Mouse (Mus musculus) embryonic facial prominence, embryonic 13.5 days (tissue): ENCODE data around the gene Gldc. TPM values are rescaled to one million over a fixed set of nuclear protein-coding genes. Genes with fewer than 3 reads are reported as not detected.

Experiments used
- ATAC-seq: fragments of 200-750 bp; cut with Nextera tagmentation; 2 replicates; pipeline ENCODE4 v1.8.0; 2017; ENCODE audit warnings: low read depth; ENCODE audit not compliant: insufficient number of reproducible peaks, insufficient read depth, low FRiP score, low TSS enrichment
- H3K27ac ChIP-seq: fragments of 300-500 bp; sonication (generic); 2 replicates; pipeline ENCODE4 v1.5.1; 2015; ENCODE audit warnings: moderate library complexity, mild to moderate bottlenecking, inconsistent platforms
- H3K27me3 ChIP-seq: fragments of 300-500 bp; sonication (generic); 2 replicates; pipeline ENCODE4 v1.6.1; 2015; ENCODE audit warnings: mild to moderate bottlenecking, inconsistent platforms
- H3K36me3 ChIP-seq: fragments of 300-500 bp; sonication (generic); 2 replicates; pipeline ENCODE4 v1.6.1; 2015; ENCODE audit warnings: mild to moderate bottlenecking, inconsistent platforms
- H3K4me1 ChIP-seq: fragments of 300-500 bp; sonication (generic); 2 replicates; pipeline ENCODE4 v1.6.1; 2015; ENCODE audit warnings: inconsistent platforms
- H3K4me2 ChIP-seq: fragments of 300-500 bp; sonication (generic); 2 replicates; pipeline ENCODE4 v1.6.1; 2015; ENCODE audit warnings: moderate library complexity, mild to moderate bottlenecking, inconsistent platforms
- H3K4me3 ChIP-seq: fragments of 300-500 bp; sonication (generic); 2 replicates; pipeline ENCODE4 v1.5.1; 2015; ENCODE audit warnings: mild to moderate bottlenecking, inconsistent platforms
- H3K9ac ChIP-seq: fragments of 300-500 bp; sonication (generic); 2 replicates; pipeline ENCODE4 v1.6.1; 2015; ENCODE audit warnings: mild to moderate bottlenecking, inconsistent platforms
- H3K9me3 ChIP-seq: fragments of 300-500 bp; sonication (generic); 2 replicates; pipeline ENCODE4 v1.6.1; 2016; ENCODE audit warnings: inconsistent platforms
- WGBS: fragments of 180-500 bp; shearing (Covaris S2); methylation state at CpG from one replicate; pipeline ENCODE4 v1.1.7; 2015; ENCODE audit warnings: mixed read lengths; 5-methylcytosine and 5-hydroxymethylcytosine counted together
- polyA plus RNA-seq: library from polyadenylated mRNA; unstranded; fragments of >200 nt; fragmentation: Nextera tagmentation; extraction: Ambion mirVana; gene quantifications from 2 replicates; pipeline ENCODE4 v1.2.1, GENCODE M21; 2015

Gldc gene
- polyA plus RNA-seq, 1 experiment from 2014 or later = 3.7 TPM

DNA sequence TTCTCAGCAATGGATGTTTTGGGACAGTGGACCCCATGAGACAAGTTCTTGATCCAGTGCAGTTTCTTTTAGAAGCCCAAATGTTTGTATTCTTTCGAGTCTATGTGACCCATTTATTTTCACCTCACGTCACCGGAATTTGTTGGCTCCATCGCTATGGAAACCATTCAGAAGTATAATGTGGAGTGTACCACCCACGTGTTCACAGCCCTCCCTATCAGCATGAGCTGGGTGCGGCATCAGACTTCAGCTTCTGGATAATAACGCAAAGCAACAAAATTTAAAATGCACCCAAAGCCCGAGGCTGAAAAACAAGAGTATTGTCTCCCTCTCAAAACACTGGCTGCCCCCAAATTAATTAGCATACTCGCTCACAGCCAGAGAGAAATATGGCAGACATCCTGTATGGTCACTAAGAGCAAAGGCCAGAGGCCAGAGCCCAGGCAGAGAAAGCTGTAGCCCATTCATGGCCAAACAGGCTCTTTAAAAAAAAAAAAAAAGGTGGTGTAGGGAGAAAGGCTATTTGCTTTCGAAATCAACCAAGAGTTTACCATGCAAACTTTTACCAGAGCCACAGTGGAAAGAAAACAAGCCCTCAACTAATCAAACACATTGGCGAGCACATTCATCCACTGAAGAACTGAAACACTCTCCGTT, 18.1 kb downstream of the Gldc start:
- no peaks in the 10 kb centered on the region for H3K36me3 ChIP-seq
- no peaks in the 10 kb centered on the region for H3K4me1 ChIP-seq
- no peak overlapping the region for H3K27ac ChIP-seq
- no peak overlapping the region for H3K4me3 ChIP-seq
- WGBS = 72% methylated on average over 12 of the region's 12 CpGs
- no peaks in the 10 kb centered on the region for H3K27me3 ChIP-seq
- H3K9ac ChIP-seq = no peak overlapping the region
- no peak for ATAC-seq
- no peaks in the 10 kb centered on the region for H3K9me3 ChIP-seq
- no peak overlapping the region for H3K4me2 ChIP-seq

DNA sequence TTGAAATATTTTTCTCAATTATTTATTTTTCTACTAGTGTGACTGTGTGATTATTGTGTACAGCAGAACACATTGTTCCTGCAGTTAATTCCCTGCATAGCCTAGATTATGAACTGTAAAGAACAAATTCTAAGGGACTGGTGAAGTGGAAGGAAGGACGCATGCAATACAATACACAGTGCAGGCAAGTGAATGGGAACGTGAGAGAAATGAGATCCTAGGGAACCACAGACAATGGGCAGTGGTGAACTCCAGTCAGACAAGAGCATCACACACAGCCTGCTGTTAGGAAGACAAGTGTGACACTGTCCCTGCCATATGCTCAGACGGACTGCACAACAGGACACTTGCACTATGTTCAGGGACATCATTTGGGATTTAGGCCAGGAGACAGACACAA, 21.5 kb downstream of the Gldc start:
- Histone ChIP-seq H3K4me3 (no peak overlapping the region), H3K9ac (no peak overlapping the region), H3K9me3 (no peaks in the 10 kb centered on the region), H3K4me2 (no peak overlapping the region), H3K27ac (no peak overlapping the region), H3K27me3 (no peaks in the 10 kb centered on the region), H3K4me1 (no peaks in the 10 kb centered on the region), H3K36me3 (no peaks in the 10 kb centered on the region)
- 61% methylated on average over 3 of the region's 3 CpGs for WGBS
- ATAC-seq = no peak

DNA sequence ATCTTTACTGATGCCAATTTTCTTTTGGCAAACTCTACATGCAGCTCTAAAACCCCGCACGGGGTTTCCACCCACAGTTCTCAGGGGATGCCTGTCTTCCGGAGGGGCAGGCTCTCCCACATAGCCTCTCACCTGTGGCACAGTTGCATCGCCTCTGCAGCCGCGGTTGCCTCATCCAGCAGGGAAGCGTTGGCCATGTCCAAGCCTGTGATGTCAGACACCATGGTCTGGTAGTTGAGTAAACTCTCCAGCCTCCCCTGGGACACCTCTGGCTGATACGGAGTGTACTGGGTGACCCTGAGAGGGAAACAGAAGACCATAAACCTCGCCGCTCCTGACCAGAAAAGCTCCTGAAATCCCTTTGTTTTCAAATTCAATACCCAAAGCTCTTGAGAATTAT, 23.9 kb downstream of the Gldc start:
- Histone ChIP-seq H3K36me3 (no peaks in the 10 kb centered on the region), H3K27me3 (no peaks in the 10 kb centered on the region), H3K27ac (no peak overlapping the region), H3K4me1 (no peaks in the 10 kb centered on the region), H3K4me2 (no peak overlapping the region), H3K4me3 (no peak overlapping the region), H3K9ac (no peak overlapping the region), H3K9me3 (no peaks in the 10 kb centered on the region)
- no peak for ATAC-seq
- 87% methylated on average over 10 of the region's 10 CpGs for WGBS

DNA sequence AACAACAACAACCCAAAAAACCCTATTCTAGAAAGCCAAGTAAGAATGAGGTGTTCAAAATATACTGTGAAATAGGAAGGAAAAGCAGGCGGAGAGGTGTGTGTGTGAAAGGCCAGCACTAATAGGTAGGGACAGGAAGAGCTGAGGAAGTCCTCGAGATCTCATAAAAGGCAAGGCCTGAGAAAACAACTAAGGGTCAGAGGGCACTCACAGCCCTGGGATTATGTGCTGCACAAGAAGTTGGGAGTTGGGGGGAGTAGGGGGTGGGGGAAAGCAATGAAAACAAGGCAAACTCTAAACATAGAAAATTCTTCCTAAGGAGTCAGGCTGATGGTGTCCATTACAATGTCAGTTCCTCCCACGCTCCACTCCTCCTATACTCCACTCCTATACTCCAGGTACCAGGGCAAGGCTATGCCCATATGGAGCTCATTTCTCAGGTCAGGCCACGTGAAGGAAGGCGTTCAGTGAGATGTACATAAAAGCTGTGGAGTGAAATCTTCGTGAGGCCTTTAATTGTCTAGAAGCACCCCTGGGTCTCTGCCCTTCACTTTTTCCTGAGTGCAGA, 25.9 kb downstream of the Gldc start:
- no peak overlapping the region for H3K4me3 ChIP-seq
- no peak for ATAC-seq
- H3K4me2 ChIP-seq = no peak overlapping the region
- H3K27me3 ChIP-seq = no peaks in the 10 kb centered on the region
- no peaks in the 10 kb centered on the region for H3K36me3 ChIP-seq
- H3K9ac ChIP-seq = no peak overlapping the region
- no peaks in the 10 kb centered on the region for H3K9me3 ChIP-seq
- WGBS = 27% methylated on average over 6 of the region's 6 CpGs
- no peak overlapping the region for H3K27ac ChIP-seq
- no peaks in the 10 kb centered on the region for H3K4me1 ChIP-seq

DNA sequence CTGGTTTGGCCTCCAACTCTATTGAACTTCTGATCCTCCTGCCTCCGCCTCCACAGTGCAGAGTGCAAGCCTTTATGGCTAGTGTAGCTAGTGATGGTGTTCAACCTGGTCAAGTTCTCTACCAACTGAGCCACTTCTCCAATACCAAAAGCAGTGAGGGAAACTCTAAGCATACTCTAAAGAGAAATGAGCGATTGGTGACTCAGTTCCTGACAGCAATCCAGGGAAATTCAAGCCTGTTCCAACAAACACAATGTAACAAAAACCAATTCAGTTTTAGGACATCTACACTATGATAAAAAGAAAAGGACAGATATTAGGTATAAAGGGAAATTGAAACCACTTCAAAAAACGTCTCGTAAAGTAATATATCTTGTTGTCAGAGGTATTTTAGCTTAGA, 27.9 kb downstream of the Gldc start:
- Histone ChIP-seq H3K4me2 (no peak overlapping the region), H3K9me3 (no peaks in the 10 kb centered on the region), H3K4me3 (no peak overlapping the region), H3K36me3 (no peaks in the 10 kb centered on the region), H3K27me3 (no peaks in the 10 kb centered on the region), H3K4me1 (no peaks in the 10 kb centered on the region), H3K27ac (no peak overlapping the region), H3K9ac (no peak overlapping the region)
- ATAC-seq = no peak
- WGBS = 80% methylated on average over 4 of the region's 4 CpGs

DNA sequence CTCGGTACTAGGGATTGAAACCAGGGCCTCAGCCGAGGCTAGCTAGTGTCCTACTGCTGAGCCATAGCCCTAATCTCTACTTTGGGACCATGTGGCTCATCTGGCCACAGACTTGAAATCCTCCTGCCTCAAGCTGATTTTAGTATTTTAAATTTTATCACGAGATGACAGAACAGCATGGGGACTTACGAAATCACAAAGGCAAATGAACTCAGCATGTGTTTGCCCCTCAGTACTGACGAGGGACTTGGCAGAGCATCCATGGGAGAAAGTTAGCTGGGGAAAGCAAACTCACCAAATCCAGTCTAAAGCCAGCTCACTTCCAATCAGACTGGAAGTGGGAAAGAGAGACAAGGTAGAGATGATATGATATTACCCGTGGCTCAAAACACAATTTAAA, 28.5 kb downstream of the Gldc start:
- no peaks in the 10 kb centered on the region for H3K9me3 ChIP-seq
- H3K9ac ChIP-seq = no peak overlapping the region
- H3K27ac ChIP-seq = no peak overlapping the region
- 74% methylated on average over 6 of the region's 6 CpGs for WGBS
- H3K36me3 ChIP-seq = no peaks in the 10 kb centered on the region
- H3K27me3 ChIP-seq = no peaks in the 10 kb centered on the region
- H3K4me2 ChIP-seq = no peak overlapping the region
- no peak for ATAC-seq
- H3K4me1 ChIP-seq = no peaks in the 10 kb centered on the region
- H3K4me3 ChIP-seq = no peak overlapping the region

DNA sequence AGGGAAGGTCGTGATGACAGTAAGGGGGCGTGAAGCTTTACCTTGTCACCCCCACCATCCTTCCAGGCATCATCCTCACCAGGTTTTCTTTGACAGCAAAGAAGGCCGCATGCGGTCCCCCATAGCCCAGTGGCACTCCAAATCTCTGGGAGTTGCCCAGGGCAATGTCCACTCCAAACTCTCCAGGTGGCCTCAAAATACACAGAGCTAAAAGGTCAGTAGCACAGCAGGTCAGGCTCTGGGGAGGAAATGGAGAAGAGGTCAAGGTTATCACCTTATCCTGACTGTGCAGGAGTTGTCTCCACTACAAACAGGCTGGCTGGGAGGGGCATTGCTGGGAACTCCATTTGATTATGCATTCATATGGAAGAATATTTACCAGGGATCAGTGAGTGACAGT, 30.1 kb downstream of the Gldc start:
- Histone ChIP-seq H3K36me3 (no peaks in the 10 kb centered on the region), H3K9ac (no peak overlapping the region), H3K27me3 (no peaks in the 10 kb centered on the region), H3K4me2 (no peak overlapping the region), H3K4me3 (no peak overlapping the region), H3K27ac (no peak overlapping the region), H3K9me3 (no peaks in the 10 kb centered on the region), H3K4me1 (no peaks in the 10 kb centered on the region)
- no peak for ATAC-seq
- 88% methylated on average over 4 of the region's 4 CpGs for WGBS

DNA sequence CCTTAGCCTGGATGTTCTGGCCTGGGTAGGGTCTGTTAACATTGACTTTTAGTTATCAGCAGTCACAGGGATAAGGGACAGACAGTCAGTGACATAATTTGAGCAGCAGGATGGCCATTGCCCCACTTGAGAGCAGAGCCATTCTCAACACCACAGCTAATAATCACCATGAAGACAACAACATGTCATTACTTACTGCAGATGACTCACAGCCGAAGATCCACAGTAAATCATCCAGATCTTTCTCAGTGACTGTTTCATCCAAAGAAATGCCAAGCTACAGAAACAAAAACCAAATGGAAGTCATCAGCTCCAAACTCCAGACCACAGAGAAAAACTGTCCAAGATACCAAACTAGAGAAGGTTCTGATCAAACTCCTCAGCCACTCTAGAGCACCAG, 38.9 kb downstream of the Gldc start:
- no peaks in the 10 kb centered on the region for H3K9me3 ChIP-seq
- no peak overlapping the region for H3K4me2 ChIP-seq
- H3K4me3 ChIP-seq = no peak overlapping the region
- H3K27me3 ChIP-seq = no peaks in the 10 kb centered on the region
- H3K4me1 ChIP-seq = no peaks in the 10 kb centered on the region
- H3K9ac ChIP-seq = no peak overlapping the region
- no peak for ATAC-seq
- H3K27ac ChIP-seq = no peak overlapping the region
- H3K36me3 ChIP-seq = no peaks in the 10 kb centered on the region
- 65% methylated on average over 1 of the region's 1 CpGs for WGBS

DNA sequence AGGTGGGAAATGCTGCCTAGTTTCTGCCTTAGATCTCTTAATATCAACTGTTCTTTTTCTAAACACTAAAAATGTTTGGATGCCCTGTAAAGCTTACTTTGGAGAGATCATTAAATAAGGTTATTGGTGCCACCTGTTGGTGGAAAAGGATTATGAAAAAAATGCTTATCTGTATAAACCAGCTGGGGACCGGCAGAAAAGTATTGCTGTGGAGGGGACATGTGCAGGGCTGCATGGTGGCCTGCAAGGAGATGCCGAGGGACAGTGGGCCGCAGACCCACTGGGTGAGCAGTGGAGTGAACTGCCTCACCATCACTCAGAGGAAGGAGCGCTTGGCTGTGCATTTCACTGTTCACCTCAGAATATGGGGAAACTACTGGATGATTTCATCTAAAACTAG, 47.1 kb downstream of the Gldc start:
- ATAC-seq = no peak
- H3K9ac ChIP-seq = no peak overlapping the region
- no peak overlapping the region for H3K27ac ChIP-seq
- no peak overlapping the region for H3K4me3 ChIP-seq
- H3K4me1 ChIP-seq = 0 out of 2 replicates have a peak, but pooled peaks cover 4% of the 10 kb centered on the region
- no peaks in the 10 kb centered on the region for H3K36me3 ChIP-seq
- no peaks in the 10 kb centered on the region for H3K9me3 ChIP-seq
- no peak overlapping the region for H3K4me2 ChIP-seq
- 72% methylated on average over 4 of the region's 4 CpGs for WGBS
- no peaks in the 10 kb centered on the region for H3K27me3 ChIP-seq

DNA sequence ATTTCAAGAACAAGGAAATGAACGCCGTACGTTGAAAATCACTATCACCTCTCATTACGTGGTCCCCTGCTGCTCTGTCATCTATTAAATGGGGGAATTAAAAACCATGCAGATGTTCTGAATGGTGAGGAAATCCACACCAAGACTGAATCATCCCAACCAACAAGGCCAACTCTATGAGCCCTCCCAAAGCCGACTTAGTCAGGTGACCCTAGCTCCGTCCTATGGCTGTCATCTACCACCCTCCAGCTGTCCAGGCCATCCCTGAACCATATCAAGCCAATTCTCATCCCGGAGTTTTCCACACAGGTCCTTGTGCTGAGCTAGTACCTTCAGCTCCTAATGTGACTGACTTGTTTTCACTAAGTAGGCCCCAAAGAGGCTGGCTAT, 49.6 kb downstream of the Gldc start:
- no peak overlapping the region for H3K4me2 ChIP-seq
- no peak overlapping the region for H3K27ac ChIP-seq
- no peak overlapping the region for H3K4me3 ChIP-seq
- no peaks in the 10 kb centered on the region for H3K36me3 ChIP-seq
- H3K9me3 ChIP-seq = no peaks in the 10 kb centered on the region
- H3K27me3 ChIP-seq = no peaks in the 10 kb centered on the region
- ATAC-seq = no peak
- 90% methylated on average over 7 of the region's 7 CpGs for WGBS
- H3K4me1 ChIP-seq = 0 out of 2 replicates have a peak, but pooled peaks cover 4% of the 10 kb centered on the region
- H3K9ac ChIP-seq = no peak overlapping the region

DNA sequence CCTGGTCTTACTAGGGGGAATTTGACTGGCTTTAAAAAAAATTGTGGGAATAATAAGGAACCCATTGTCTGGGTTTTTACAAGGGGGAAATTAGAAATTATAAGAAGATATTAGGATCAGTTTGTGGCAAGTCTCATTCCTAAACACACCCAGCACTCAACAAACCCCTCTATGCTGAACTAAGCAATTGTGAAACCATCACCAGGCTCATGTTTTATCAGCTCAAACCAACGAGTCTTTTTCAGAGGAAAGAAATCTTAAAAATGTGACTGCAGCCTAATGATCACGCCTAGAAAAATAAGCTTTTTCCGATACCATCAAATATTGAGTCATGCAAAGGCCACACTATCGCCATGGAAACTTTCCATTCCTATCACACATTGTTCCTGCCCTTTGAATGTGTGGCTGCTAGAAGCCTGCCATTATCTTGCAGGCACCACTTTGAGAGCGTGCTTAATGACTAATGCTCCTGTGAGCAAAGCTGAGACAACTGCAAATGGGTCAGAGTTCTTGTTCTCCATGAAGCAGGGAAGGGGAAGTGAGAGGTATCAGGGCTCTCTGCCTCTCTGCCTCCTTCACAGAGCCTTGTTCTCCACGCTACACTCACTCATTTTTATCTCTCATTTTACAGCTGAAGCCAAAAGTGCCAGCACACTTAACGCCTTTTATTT, 50.1 kb downstream of the Gldc start:
- Histone ChIP-seq H3K27me3 (no peaks in the 10 kb centered on the region), H3K4me3 (no peak overlapping the region), H3K4me2 (no peak overlapping the region), H3K9ac (no peak overlapping the region), H3K36me3 (no peaks in the 10 kb centered on the region), H3K4me1 (0 out of 2 replicates have a peak, but pooled peaks cover 4% of the 10 kb centered on the region), H3K27ac (no peak overlapping the region), H3K9me3 (no peaks in the 10 kb centered on the region)
- 82% methylated on average over 7 of the region's 7 CpGs for WGBS
- ATAC-seq = no peak
